Mouse (Mus musculus) CD4-positive, CD25-positive, alpha-beta regulatory T cell, adult 2 months (primary cell): Measurements from ENCODE around the gene Cs.

ENCODE experiments used
- DNase-seq: peaks from one replicate; pipeline ENCODE4 v3.0.0-alpha.2; 2012; ENCODE audit warnings: low read depth, low spot score

Gene Cs

DNA sequence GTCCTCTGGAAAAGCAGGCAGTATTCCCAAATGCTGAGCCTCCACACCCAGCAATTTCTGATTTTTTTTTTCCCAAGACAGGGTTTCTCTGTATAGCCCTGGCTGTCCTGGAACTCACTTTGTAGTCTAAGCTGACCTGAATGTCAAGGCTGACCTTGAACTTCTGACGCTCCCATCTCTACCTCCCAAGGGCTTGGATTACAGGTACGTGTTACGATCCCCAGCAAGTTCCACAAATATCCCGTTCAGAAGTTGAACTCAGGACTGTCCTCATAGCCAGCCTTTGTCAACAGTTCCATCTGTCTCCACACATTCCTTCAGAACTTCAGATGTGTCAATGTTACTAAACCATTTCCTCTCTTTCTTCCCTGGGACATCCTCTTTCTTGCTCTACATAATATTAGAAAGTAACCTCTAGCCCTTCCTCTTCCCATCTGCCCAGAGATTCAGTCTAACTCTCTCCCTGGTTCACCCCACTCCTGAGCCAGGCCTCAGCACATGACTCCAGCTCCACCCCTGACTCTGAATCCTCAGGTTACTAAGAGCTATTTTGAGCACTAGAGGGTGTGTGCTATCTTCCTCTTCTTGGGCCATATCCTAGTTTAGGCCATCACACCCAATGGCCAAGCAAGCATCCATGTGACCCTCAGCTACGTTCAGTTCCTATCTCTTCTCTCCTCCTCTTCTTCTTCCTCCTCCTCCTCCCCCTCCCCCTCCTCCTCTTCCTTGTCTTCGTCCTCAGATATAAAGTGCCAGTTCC, 35.6 kb downstream of the Cs start:
- DNase-seq = no peak

GRCm38 (mm10) chr10:128374393-128374792, 36.9 kb downstream of the Cs start:
- peak; percentile 61 for DNase-seq

DNA sequence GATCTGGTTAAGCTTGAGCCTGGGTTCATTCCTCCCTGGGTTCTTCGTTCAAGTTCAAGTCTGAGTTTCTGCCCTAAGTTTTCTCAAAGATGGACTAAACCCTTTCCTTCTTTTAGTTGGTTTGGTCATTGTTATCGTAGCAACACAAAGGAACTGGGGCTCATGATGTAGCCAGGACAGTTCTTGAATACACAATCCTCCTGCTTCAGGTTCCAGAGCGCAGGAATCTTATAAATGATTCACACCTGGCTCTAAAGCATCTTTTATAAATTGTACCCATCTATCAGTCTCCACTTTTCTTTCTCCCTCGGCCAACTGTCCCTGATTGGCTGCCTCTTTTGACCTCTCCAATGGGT, 38.5 kb downstream of the Cs start:
- no peak for DNase-seq

- DNase-seq = peak; percentile 92
These were observed 39.1 kb downstream of the Cs start, which contains the start of gene Ankrd52 for GRCm38 (mm10) chr10:128376455-128377211. Gene Ankrd52, plus strand, starts transcription at chr10:128377115.

DNA sequence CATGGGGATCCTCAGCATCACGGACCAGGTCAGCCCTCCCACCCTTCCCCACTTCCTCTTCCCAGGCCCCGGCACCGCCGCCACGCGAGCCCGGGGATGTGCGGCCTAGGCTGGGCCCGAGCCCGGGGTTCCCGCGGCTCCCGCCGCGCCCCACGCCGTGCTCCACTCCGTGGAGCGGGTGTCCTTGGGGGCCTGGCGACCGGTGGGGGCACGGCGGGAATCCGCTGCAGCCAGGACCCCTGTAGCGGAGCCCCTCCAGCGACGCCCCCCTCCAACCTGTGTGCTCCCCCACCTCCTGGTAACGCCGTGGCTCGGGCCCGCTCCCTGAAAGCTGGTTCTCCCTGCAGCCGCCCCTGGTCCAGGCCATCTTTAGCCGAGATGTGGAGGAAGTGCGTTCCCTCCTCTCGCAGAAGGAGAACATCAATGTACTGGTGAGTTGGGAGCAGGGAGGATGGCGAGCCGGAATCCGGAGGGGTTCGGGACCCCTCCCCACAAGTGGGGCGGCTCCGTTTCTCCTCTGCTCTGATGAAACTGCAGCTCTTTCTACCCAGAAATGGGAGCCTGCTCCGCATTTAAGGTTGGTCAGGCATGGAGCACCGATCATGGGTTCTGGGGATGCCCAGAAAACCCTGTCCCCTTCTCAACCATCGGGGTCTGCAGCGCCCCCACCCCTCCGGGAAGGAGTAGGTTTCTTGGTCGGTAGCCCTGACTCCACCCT, 39.8 kb downstream of the Cs start:
- no peak for DNase-seq

- no peak for DNase-seq
These were observed 40.5 kb downstream of the Cs start for GRCm38 (mm10) chr10:128377940-128378448.

GRCm38 (mm10) chr10:128378462-128378861, 40.9 kb downstream of the Cs start:
- DNase-seq = no peak

- no peak for DNase-seq
These were observed 41.7 kb downstream of the Cs start for GRCm38 (mm10) chr10:128379260-128379659.

- peak; percentile 60 for DNase-seq
These were observed 43.0 kb downstream of the Cs start for GRCm38 (mm10) chr10:128380565-128380964.

DNA sequence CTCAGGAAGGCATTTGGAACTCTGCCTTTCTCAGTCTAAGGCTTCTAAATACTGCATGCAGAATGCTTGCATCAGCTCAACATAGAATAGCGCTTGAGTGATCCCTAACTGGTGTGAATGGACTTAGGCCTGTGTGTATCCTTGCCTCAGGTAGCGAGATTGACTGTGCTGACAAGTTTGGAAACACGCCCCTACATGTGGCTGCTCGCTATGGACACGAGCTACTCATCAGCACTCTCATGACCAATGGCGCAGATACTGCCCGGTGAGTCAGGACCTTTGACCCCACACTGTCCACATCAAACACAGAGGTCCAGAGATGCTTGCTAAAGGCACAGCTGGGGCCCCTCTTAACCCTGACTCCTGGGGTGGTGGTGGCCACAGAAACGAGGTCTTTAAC, 44.9 kb downstream of the Cs start:
- DNase-seq = no peak

- DNase-seq = no peak
These were observed 48.4 kb downstream of the Cs start for GRCm38 (mm10) chr10:128385902-128386301.

DNA sequence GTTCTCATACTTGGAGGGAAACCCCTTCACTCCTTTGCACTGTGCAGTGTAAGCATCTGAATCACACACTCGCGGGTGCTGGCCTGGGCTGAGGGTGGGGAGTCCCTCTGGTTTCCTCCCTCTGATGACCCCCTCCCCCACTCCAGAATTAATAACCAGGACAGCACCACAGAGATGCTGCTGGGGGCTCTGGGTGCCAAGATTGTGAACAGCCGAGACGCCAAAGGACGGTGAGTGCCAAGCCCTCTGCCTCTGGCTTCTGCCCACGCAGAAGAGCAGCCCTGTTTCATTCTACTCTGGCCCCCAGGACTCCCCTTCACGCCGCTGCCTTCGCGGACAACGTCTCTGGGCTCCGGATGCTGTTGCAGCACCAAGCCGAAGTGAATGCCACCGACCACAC, 51.4 kb downstream of the Cs start:
- no peak for DNase-seq

DNA sequence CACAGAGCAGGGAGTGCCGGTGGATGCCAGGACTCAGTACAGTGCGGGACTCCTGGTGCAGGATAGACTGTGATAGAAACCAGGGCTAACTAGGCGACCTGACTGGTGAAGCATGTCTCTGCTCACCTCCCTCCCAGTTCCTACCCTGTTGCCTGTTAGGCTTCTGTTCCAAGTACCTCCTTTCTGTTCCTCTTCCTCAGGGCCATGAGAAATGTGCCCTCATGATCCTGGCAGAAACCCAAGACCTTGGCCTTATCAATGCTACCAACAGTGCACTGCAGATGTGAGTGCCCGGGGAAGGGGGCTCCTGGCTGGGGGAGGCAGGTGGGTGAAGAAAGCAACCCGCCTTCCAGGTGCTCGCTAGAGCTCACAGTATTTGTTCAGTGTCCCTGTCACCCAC, 52.0 kb downstream of the Cs start:
- no peak for DNase-seq

DNA sequence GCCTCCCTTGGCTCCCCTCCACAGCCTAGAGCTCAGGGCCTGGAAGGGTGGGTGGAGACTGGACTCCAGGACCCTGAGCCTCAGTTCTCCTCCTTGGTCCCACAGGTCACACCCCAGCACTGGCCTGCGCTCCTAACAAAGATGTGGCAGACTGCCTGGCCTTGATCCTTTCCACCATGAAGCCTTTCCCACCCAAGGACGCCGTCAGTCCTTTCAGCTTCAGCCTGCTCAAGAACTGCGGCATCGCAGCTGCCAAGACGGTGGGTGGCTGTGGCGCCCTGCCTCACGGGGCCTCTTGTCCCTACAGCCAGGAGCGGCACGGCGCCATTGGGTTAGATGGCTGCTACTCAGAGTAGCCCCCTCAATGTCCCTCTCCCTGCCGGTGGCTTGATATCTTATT, 52.8 kb downstream of the Cs start:
- no peak for DNase-seq

DNA sequence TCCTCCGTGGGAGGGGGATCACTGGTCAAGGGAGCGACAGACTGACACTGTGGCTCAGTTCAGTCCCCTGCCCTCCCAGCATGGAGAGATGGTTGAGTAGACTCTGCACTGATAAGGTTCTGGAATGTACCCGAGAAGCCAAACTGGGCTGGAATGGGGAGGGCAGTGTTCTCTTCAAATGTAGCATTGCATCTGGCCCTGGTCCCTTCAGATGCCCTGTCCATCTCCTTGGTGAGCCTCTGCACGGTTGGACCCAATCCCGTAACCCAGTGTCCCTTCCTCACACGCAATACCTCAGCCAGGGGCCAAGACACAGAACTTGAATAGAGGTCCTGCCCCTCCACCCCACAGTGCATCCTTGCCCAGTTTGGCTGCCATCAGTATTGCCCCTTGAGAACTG, 54.3 kb downstream of the Cs start:
- DNase-seq = no peak

DNA sequence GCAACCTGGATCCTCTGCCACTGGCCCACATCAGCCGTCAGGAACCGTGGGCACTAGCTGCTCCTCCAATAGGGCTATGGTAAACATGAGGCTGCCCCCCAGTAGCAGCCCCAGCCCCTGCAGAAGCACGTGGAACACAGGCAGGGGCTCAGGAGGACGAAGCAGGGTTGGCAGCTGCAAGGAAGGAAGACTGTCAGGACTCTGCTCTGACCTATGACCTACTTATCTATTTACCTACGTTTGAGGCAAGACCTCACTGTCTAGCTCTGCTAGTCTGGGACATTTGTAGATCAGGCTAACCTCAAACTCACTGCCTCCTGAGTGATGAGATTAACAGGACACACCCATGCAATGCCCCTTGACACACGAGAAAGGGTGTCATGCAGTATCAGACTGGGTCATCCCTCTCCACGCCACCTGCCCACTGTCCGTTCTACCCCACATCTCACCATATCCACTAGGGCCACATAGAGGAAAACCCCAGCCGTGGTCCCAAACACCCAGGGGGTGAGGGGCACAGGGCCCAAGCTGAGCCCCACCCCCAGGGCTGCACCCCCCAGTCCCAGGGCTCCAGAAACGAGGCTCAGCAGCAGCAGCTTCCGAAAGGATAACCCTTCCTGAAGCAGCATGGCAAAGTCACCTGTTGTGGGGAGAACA, 58.6 kb downstream of the Cs start:
- no peak for DNase-seq

DNA sequence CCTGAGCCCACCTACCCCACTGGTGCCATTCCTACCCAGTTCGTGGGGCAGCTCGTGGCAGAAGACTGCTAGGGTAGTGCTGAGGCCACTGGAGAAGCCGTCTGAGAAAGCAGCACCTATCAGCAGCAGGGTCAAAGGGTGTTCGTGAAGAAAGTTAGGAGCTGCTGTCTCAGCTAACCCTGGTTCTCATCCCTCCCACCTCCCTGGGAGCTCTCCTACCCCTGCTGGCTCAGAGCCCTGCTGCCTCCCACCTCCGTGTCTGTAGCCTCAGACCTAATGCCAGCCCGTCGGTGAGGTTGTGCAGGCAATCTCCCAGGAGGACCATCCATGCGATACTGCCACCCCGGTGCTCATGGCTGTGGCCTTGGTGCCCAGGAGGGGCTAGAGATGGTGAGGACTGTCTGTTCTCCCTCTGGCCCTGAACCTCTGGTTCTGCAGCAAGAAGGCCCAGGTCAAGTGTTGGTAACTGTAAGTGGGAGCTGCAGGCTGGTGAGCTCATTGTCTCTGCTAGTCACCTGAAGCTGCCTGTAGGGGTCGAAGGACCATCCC, 59.3 kb downstream of the Cs start:
- no peak for DNase-seq

DNA sequence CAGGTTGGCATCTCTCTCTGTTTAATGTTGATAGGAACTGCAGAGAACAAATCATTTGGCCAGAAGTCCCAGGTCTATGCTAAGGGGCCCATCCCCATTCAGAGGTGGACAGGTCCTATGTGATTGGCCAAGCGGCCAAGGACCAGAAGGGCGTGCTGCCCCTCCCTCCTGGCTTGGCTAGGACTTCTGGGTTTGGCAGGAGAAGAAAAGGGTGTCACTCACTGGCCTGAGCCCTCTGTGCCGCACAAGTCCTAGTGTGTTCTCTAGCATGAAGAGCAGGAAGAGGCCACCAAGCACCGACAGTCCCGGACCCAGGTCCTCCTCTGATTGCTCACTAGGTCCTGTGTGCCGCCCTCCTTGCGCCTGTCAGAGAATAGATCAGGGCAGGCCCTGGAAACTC, 59.9 kb downstream of the Cs start:
- DNase-seq = no peak

DNA sequence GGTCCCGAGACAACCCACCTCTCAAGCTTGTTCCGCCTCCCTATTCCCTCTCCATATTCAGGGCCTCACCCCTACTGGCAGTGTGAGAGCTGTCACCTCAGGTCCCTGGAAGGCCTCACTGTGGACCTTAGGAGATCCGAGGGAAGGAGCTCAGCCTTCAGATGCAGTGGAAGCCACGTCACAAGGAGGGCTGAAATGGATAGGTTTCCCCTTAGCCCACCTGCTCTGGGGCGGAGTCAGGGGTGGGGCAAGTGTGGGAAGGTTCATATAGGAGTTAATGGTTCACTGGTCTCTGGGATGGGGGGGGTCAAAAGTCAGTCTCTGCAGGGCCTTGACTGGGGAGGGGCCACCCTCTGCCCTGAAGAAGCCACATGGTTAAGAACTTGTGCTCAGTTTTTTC, 62.8 kb downstream of the Cs start:
- DNase-seq = no peak

- no peak for DNase-seq
These were observed 63.5 kb downstream of the Cs start, which contains the start of gene Slc39a5 for GRCm38 (mm10) chr10:128401056-128401455. Gene Slc39a5, minus strand, starts transcription at chr10:128401229.

GRCm38 (mm10) chr10:128401638-128402037, 64.1 kb downstream of the Cs start:
- DNase-seq = peak; percentile 38
